Mouse (Mus musculus): ENCODE data around the gene 6030458C11Rik. TPM values are rescaled to one million over a fixed set of nuclear protein-coding genes. Genes with fewer than 3 reads are reported as not detected.

The 6030458C11Rik gene
- total and polyA plus RNA-seq, 3 experiments, result 7.3 to 14.1 (median 13.2) TPM

- no peak for TF ChIP-seq CTCF (IDR thresholded peaks at IDR 0.05)
- no peak for TF ChIP-seq EP300 (IDR thresholded peaks at IDR 0.05; ENCODE audit: insufficient read depth, low read depth, low read length)
- TF ChIP-seq POLR2A (IDR thresholded peaks at IDR 0.05; ENCODE audit: insufficient read depth, low read depth, low read length), result no peak
- no peaks in the 10 kb centered on the region for H3K27me3 ChIP-seq (ENCODE audit: control insufficient read depth, insufficient read depth, low read length)
- no peaks in the 10 kb centered on the region for H3K4me1 ChIP-seq (ENCODE audit: control insufficient read depth, insufficient read depth, low read length)
- no peak overlapping the region for H3K4me3 ChIP-seq
- WGBS, result 50% methylated on average over 11 of the region's 16 CpGs
- no peak for DNase-seq
- intact Hi-C loops (cut with DNase I), result no loop called here
- H3K36me3 ChIP-seq (ENCODE audit: control insufficient read depth, insufficient read depth, low read length), result no peaks in the 10 kb centered on the region
- no peak overlapping the region for H3K9ac ChIP-seq (ENCODE audit: low read depth, low read length)
- no peak overlapping the region for H3K27ac ChIP-seq
- no peaks in the 10 kb centered on the region for H3K79me2 ChIP-seq (replicated peaks; ENCODE audit: control insufficient read depth, insufficient read depth, low read length)
These were observed 42.6 kb downstream of the 6030458C11Rik start for GRCm38 (mm10) chr15:12781729-12782326.

- no peak for TF ChIP-seq CTCF (IDR thresholded peaks at IDR 0.05)
- no peak for TF ChIP-seq POLR2A (IDR thresholded peaks at IDR 0.05; ENCODE audit: insufficient read depth, low read depth, low read length)
- TF ChIP-seq EP300 (IDR thresholded peaks at IDR 0.05; ENCODE audit: insufficient read depth, low read depth, low read length), result no peak
- Histone ChIP-seq H3K79me2 (replicated peaks; ENCODE audit: control insufficient read depth, insufficient read depth, low read length) (no peaks in the 10 kb centered on the region), H3K4me3 (no peak overlapping the region), H3K27ac (no peak overlapping the region), H3K9ac (ENCODE audit: low read depth, low read length) (no peak overlapping the region), H3K27me3 (ENCODE audit: control insufficient read depth, insufficient read depth, low read length) (no peaks in the 10 kb centered on the region), H3K36me3 (ENCODE audit: control insufficient read depth, insufficient read depth, low read length) (no peaks in the 10 kb centered on the region), H3K4me1 (ENCODE audit: control insufficient read depth, insufficient read depth, low read length) (no peaks in the 10 kb centered on the region)
- 82% methylated on average over 6 of the region's 6 CpGs for WGBS
- intact Hi-C loops (cut with DNase I), result no loop called here
- DNase-seq, result no peak
These were observed 43.2 kb downstream of the 6030458C11Rik start for GRCm38 (mm10) chr15:12781296-12781695.

- intact Hi-C loops (cut with DNase I), result no loop called here
These were observed 50.2 kb downstream of the 6030458C11Rik start for GRCm38 (mm10) chr15:12774149-12774753.

GRCm38 (mm10) chr15:12770958-12771357, 53.5 kb downstream of the 6030458C11Rik start:
- no peaks in the 10 kb centered on the region for H3K27me3 ChIP-seq (ENCODE audit: control insufficient read depth, insufficient read depth, low read length)
- H3K9ac ChIP-seq (ENCODE audit: low read depth, low read length), result no peak overlapping the region
- no peak overlapping the region for H3K4me3 ChIP-seq
- no peaks in the 10 kb centered on the region for H3K36me3 ChIP-seq (ENCODE audit: control insufficient read depth, insufficient read depth, low read length)
- H3K79me2 ChIP-seq (replicated peaks; ENCODE audit: control insufficient read depth, insufficient read depth, low read length), result no peaks in the 10 kb centered on the region
- TF ChIP-seq POLR2A (IDR thresholded peaks at IDR 0.05; ENCODE audit: insufficient read depth, low read depth, low read length), result no peak
- no peak for TF ChIP-seq CTCF (IDR thresholded peaks at IDR 0.05)
- TF ChIP-seq EP300 (IDR thresholded peaks at IDR 0.05; ENCODE audit: insufficient read depth, low read depth, low read length), result no peak
- intact Hi-C loops (cut with DNase I), result no loop called here
- no peaks in the 10 kb centered on the region for H3K4me1 ChIP-seq (ENCODE audit: control insufficient read depth, insufficient read depth, low read length)
- no peak for DNase-seq
- H3K27ac ChIP-seq, result no peak overlapping the region
- WGBS, result 75% methylated on average over 7 of the region's 7 CpGs

More at GRCm38 (mm10) chr15:12774149-12774753, 50.2 kb downstream of the 6030458C11Rik start:
- H3K4me3 ChIP-seq, result no peak overlapping the region
- 54% methylated on average over 11 of the region's 11 CpGs for WGBS
- H3K36me3 ChIP-seq (ENCODE audit: control insufficient read depth, insufficient read depth, low read length), result no peaks in the 10 kb centered on the region
- no peaks in the 10 kb centered on the region for H3K79me2 ChIP-seq (replicated peaks; ENCODE audit: control insufficient read depth, insufficient read depth, low read length)
- no peaks in the 10 kb centered on the region for H3K27me3 ChIP-seq (ENCODE audit: control insufficient read depth, insufficient read depth, low read length)
- H3K9ac ChIP-seq (ENCODE audit: low read depth, low read length), result no peak overlapping the region
- DNase-seq, result no peak
- H3K4me1 ChIP-seq (ENCODE audit: control insufficient read depth, insufficient read depth, low read length), result no peaks in the 10 kb centered on the region
- no peak overlapping the region for H3K27ac ChIP-seq
- TF ChIP-seq POLR2A (IDR thresholded peaks at IDR 0.05; ENCODE audit: insufficient read depth, low read depth, low read length), result no peak
- TF ChIP-seq CTCF (IDR thresholded peaks at IDR 0.05), result no peak
- no peak for TF ChIP-seq EP300 (IDR thresholded peaks at IDR 0.05; ENCODE audit: insufficient read depth, low read depth, low read length)

GRCm38 (mm10) chr15:12766848-12767247, 57.6 kb downstream of the 6030458C11Rik start:
- Histone ChIP-seq H3K36me3 (ENCODE audit: control insufficient read depth, insufficient read depth, low read length) (no peaks in the 10 kb centered on the region), H3K4me3 (no peak overlapping the region), H3K9ac (ENCODE audit: low read depth, low read length) (no peak overlapping the region), H3K79me2 (replicated peaks; ENCODE audit: control insufficient read depth, insufficient read depth, low read length) (no peaks in the 10 kb centered on the region), H3K27me3 (ENCODE audit: control insufficient read depth, insufficient read depth, low read length) (no peaks in the 10 kb centered on the region), H3K27ac (no peak overlapping the region), H3K4me1 (ENCODE audit: control insufficient read depth, insufficient read depth, low read length) (no peaks in the 10 kb centered on the region)
- 45% methylated on average over 4 of the region's 4 CpGs for WGBS
- intact Hi-C loops (cut with DNase I), result no loop called here
- no peak for DNase-seq
- no peak for TF ChIP-seq EP300 (IDR thresholded peaks at IDR 0.05; ENCODE audit: insufficient read depth, low read depth, low read length)
- no peak for TF ChIP-seq CTCF (IDR thresholded peaks at IDR 0.05)
- no peak for TF ChIP-seq POLR2A (IDR thresholded peaks at IDR 0.05; ENCODE audit: insufficient read depth, low read depth, low read length)

GRCm38 (mm10) chr15:12763147-12763546, 61.3 kb downstream of the 6030458C11Rik start:
- 66% methylated on average over 10 of the region's 10 CpGs for WGBS
- no peaks in the 10 kb centered on the region for H3K36me3 ChIP-seq (ENCODE audit: control insufficient read depth, insufficient read depth, low read length)
- no peaks in the 10 kb centered on the region for H3K4me1 ChIP-seq (ENCODE audit: control insufficient read depth, insufficient read depth, low read length)
- no peak overlapping the region for H3K4me3 ChIP-seq
- no peaks in the 10 kb centered on the region for H3K79me2 ChIP-seq (replicated peaks; ENCODE audit: control insufficient read depth, insufficient read depth, low read length)
- no peak overlapping the region for H3K9ac ChIP-seq (ENCODE audit: low read depth, low read length)
- H3K27ac ChIP-seq, result no peak overlapping the region
- H3K27me3 ChIP-seq (ENCODE audit: control insufficient read depth, insufficient read depth, low read length), result no peaks in the 10 kb centered on the region
- intact Hi-C loops (cut with DNase I), result no loop called here
- DNase-seq, result no peak
- no peak for TF ChIP-seq POLR2A (IDR thresholded peaks at IDR 0.05; ENCODE audit: insufficient read depth, low read depth, low read length)
- TF ChIP-seq EP300 (IDR thresholded peaks at IDR 0.05; ENCODE audit: insufficient read depth, low read depth, low read length), result no peak
- no peak for TF ChIP-seq CTCF (IDR thresholded peaks at IDR 0.05)

All from heart, adult 2 months (tissue).